Mouse (Mus musculus) liver, adult 2 months (tissue): Measurements from ENCODE around the gene Hgd.

Source experiments
- CTCF ChIP-seq: fragments of 200-500 bp; IDR thresholded peaks from 2 replicates; pipeline ENCODE4 v1.5.1; 2011; ENCODE audit warnings: low read depth, low read length, control low read depth
- POLR2A ChIP-seq: fragments of 200-500 bp; IDR thresholded peaks from 2 replicates; pipeline ENCODE4 v1.6.1; 2011; ENCODE audit warnings: low read length, control low read depth; ENCODE audit not compliant: insufficient read depth; ENCODE audit errors: extremely low read depth

DNA sequence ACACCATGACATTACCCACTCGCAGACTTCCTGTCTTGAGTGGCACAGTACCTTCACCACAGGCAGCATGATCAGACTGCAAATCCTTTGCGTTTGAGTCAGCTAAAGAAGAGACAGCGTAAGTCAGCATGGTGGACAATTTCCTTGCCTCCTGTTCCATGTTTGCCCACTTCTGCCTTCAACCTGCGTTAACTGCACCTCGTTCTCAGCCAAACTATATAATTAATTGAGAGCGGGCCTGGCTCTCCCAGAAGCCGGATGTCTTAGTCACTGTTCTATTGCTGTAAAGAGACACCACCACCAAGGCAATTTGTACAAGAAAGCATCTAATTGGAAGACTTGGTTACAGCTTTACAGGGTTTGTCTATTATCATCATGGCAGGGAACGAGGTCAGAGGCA lies 100.9 kb downstream of the Hgd start:
- TF ChIP-seq POLR2A, result no peak
- TF ChIP-seq CTCF, result no peak
